Mouse (Mus musculus) myocyte (in vitro differentiated cells): ENCODE data around the gene Bglap2. TPM values are rescaled to one million over a fixed set of nuclear protein-coding genes. Genes with fewer than 3 reads are reported as not detected.

Source experiments
- H3K27me3 ChIP-seq: one replicate; pipeline ENCODE4 v1.6.1; 2011; ENCODE audit not compliant: control insufficient read depth, insufficient read depth, insufficient read length
- H3K36me3 ChIP-seq: one replicate; pipeline ENCODE4 v1.6.1; 2011; ENCODE audit not compliant: control insufficient read depth, insufficient read depth
- H3K4me2 ChIP-seq: one replicate; pipeline ENCODE4 v1.6.1; 2011; ENCODE audit warnings: low read depth, control low read depth
- H3K4me3 ChIP-seq: one replicate; pipeline ENCODE4 v1.5.1; 2011; ENCODE audit warnings: mild to moderate bottlenecking, control low read depth, moderate library complexity
- H3K79me2 ChIP-seq: one replicate; pipeline ENCODE4 v1.6.1; 2011; ENCODE audit not compliant: control insufficient read depth, insufficient read depth
- H3ac ChIP-seq: one replicate; pipeline ENCODE4 v1.6.1; 2011; ENCODE audit not compliant: control insufficient read depth, insufficient read length
- CEBPB ChIP-seq: IDR thresholded peaks from 2 replicates; pipeline ENCODE4 v1.6.1; 2011; ENCODE audit warnings: mild to moderate bottlenecking, moderate library complexity; ENCODE audit not compliant: poor library complexity, insufficient read depth, severe bottlenecking
- E2F4 ChIP-seq: IDR thresholded peaks from one replicate; pipeline ENCODE4 v1.6.1; 2011; ENCODE audit warnings: mild to moderate bottlenecking, control low read depth, moderate library complexity; ENCODE audit not compliant: insufficient read depth
- MAX ChIP-seq: IDR thresholded peaks from one replicate; pipeline ENCODE4 v1.6.1; 2011; ENCODE audit warnings: low read depth, mild to moderate bottlenecking, control low read depth
- MYOD1 ChIP-seq, 3 experiments: IDR thresholded peaks; one replicate each; pipeline ENCODE4 v1.6.1; 2011; ENCODE audit warnings: control low read depth in 2 of 3, low read depth in 2 of 3, mild to moderate bottlenecking in 2 of 3, moderate library complexity in 1 of 3; ENCODE audit not compliant: insufficient read length in 2 of 3, control insufficient read depth in 1 of 3
- MYOG ChIP-seq, 3 experiments: IDR thresholded peaks; one replicate each; pipeline ENCODE4 v1.6.1; 2011; ENCODE audit warnings: control low read depth in 2 of 3, low read depth in 2 of 3, mild to moderate bottlenecking in 2 of 3; ENCODE audit not compliant: insufficient read length in 2 of 3, control insufficient read depth in 1 of 3, insufficient read depth in 1 of 3
- POLR2A ChIP-seq: IDR thresholded peaks from one replicate; pipeline ENCODE4 v1.6.1; 2011; ENCODE audit warnings: low read depth, mild to moderate bottlenecking, control low read depth, moderate library complexity; ENCODE audit not compliant: insufficient read length
- POLR2AphosphoS2 ChIP-seq: IDR thresholded peaks from one replicate; pipeline ENCODE4 v1.6.1; 2011; ENCODE audit warnings: low read depth, control low read depth; ENCODE audit not compliant: insufficient read length
- REST ChIP-seq: IDR thresholded peaks from one replicate; pipeline ENCODE4 v1.6.1; 2011; ENCODE audit warnings: mild to moderate bottlenecking, control low read depth, moderate library complexity; ENCODE audit not compliant: insufficient read depth, insufficient read length
- SRF ChIP-seq: IDR thresholded peaks from one replicate; pipeline ENCODE4 v1.6.1; 2011; ENCODE audit warnings: low read depth; ENCODE audit not compliant: control insufficient read depth, insufficient read length
- TCF12 ChIP-seq: IDR thresholded peaks from one replicate; pipeline ENCODE4 v1.6.1; 2011; ENCODE audit warnings: mild to moderate bottlenecking, control low read depth; ENCODE audit not compliant: poor library complexity, insufficient read depth, severe bottlenecking
- TCF3 ChIP-seq: IDR thresholded peaks from one replicate; pipeline ENCODE4 v1.6.1; 2011; ENCODE audit warnings: low read depth, control low read depth; ENCODE audit not compliant: insufficient read length
- USF1 ChIP-seq: IDR thresholded peaks from one replicate; pipeline ENCODE4 v1.6.1; 2011; ENCODE audit warnings: low read depth, mild to moderate bottlenecking, control low read depth, moderate library complexity
- polyA plus RNA-seq: library from polyadenylated mRNA; unstranded; fragments of >200 nt; fragmentation: generic; extraction: Trizol; gene quantifications from one replicate; pipeline ENCODE4 v1.2.1, GENCODE M21; 2012; ENCODE audit warnings: missing spikeins

Gene Bglap2
- polyA plus RNA-seq, 1 experiment, result 6.6 TPM

GRCm38 (mm10) chr3:88334902-88335435 lies 43.5 kb downstream of the Bglap2 start:
- no peak for TF ChIP-seq MYOG (IDR thresholded peaks at IDR 0.05; ENCODE audit: control insufficient read depth in 1 of 3, insufficient read depth in 1 of 3, insufficient read length in 2 of 3, low read depth in 2 of 3)
- TF ChIP-seq TCF3, result no peak
- no peak for TF ChIP-seq USF1
- no peak for TF ChIP-seq SRF
- TF ChIP-seq MYOD1 (IDR thresholded peaks at IDR 0.05; ENCODE audit: control insufficient read depth in 1 of 3, insufficient read length in 2 of 3, low read depth in 2 of 3), result no peak
- no peak for TF ChIP-seq POLR2AphosphoS2
- TF ChIP-seq TCF12, result no peak

GRCm38 (mm10) chr3:88334029-88334658 lies 44.4 kb downstream of the Bglap2 start:
- Histone ChIP-seq H3K4me3 (peak overlapping the region; percentile 92), H3ac (no peak overlapping the region), H3K79me2 (peaks cover 39% of the 10 kb centered on the region), H3K36me3 (no peaks in the 10 kb centered on the region), H3K4me2 (no peak overlapping the region), H3K27me3 (no peaks in the 10 kb centered on the region)
- TF ChIP-seq TCF3, result no peak
- no peak for TF ChIP-seq POLR2A
- no peak for TF ChIP-seq MYOG (IDR thresholded peaks at IDR 0.05; ENCODE audit: control insufficient read depth in 1 of 3, insufficient read depth in 1 of 3, insufficient read length in 2 of 3, low read depth in 2 of 3)
- TF ChIP-seq MAX, result no peak

More at GRCm38 (mm10) chr3:88334902-88335435, 43.5 kb downstream of the Bglap2 start:
- Histone ChIP-seq H3K4me2 (peak overlapping the region; percentile 75), H3K36me3 (no peaks in the 10 kb centered on the region), H3ac (peak overlapping the region; percentile 69), H3K79me2 (peaks cover 47% of the 10 kb centered on the region), H3K27me3 (no peaks in the 10 kb centered on the region), H3K4me3 (peak overlapping the region; percentile 92)

- no peak for TF ChIP-seq CEBPB
- TF ChIP-seq E2F4, result no peak
- TF ChIP-seq REST, result no peak
- TF ChIP-seq TCF12, result no peak
- TF ChIP-seq USF1, result no peak
- no peak for TF ChIP-seq POLR2AphosphoS2
- TF ChIP-seq MYOG (IDR thresholded peaks at IDR 0.05; ENCODE audit: control insufficient read depth in 1 of 3, insufficient read depth in 1 of 3, insufficient read length in 2 of 3, low read depth in 2 of 3), result no peak
- TF ChIP-seq SRF, result no peak
- Histone ChIP-seq H3K79me2 (peaks cover 16% of the 10 kb centered on the region), H3K36me3 (peaks cover 6% of the 10 kb centered on the region), H3ac (no peak overlapping the region), H3K4me3 (no peak overlapping the region), H3K4me2 (no peak overlapping the region), H3K27me3 (no peaks in the 10 kb centered on the region)
These were observed 47.2 kb downstream of the Bglap2 start for GRCm38 (mm10) chr3:88331282-88331681.

- Histone ChIP-seq H3K4me3 (no peak overlapping the region), H3K4me2 (no peak overlapping the region), H3K79me2 (peaks cover 16% of the 10 kb centered on the region), H3K36me3 (peaks cover 6% of the 10 kb centered on the region), H3ac (no peak overlapping the region), H3K27me3 (no peaks in the 10 kb centered on the region)
- no peak for TF ChIP-seq TCF3
- TF ChIP-seq CEBPB, result no peak
- TF ChIP-seq TCF12, result no peak
- TF ChIP-seq SRF, result no peak
- TF ChIP-seq POLR2A, result no peak
- no peak for TF ChIP-seq REST
- TF ChIP-seq E2F4, result no peak
- TF ChIP-seq POLR2AphosphoS2, result no peak
- TF ChIP-seq USF1, result no peak
- TF ChIP-seq MYOG (IDR thresholded peaks at IDR 0.05; ENCODE audit: control insufficient read depth in 1 of 3, insufficient read depth in 1 of 3, insufficient read length in 2 of 3, low read depth in 2 of 3), result no peak
- no peak for TF ChIP-seq MYOD1 (IDR thresholded peaks at IDR 0.05; ENCODE audit: control insufficient read depth in 1 of 3, insufficient read length in 2 of 3, low read depth in 2 of 3)
- TF ChIP-seq MAX, result no peak
These were observed 49.5 kb downstream of the Bglap2 start for GRCm38 (mm10) chr3:88328956-88329355.

Other genes with a start within 250 kb of the Bglap2 start
- gene Mef2d, start 236.3 kb downstream of the Bglap2 start, polyA plus RNA-seq, result 121 TPM
- gene Rhbg, start 124.0 kb downstream of the Bglap2 start, polyA plus RNA-seq, result not detected
- gene Gm38392, start 91.5 kb downstream of the Bglap2 start, polyA plus RNA-seq, result 0.06 TPM
- gene Tsacc, start 81.7 kb downstream of the Bglap2 start, polyA plus RNA-seq, result 2.7 TPM
- gene Cct3, start 81.6 kb downstream of the Bglap2 start, polyA plus RNA-seq, result 409 TPM
- 171 TPM for gene Glmp, start 53.7 kb downstream of the Bglap2 start, polyA plus RNA-seq
- gene Tmem79, start 42.6 kb downstream of the Bglap2 start, polyA plus RNA-seq, result 2.3 TPM
- gene Smg5, start 42.4 kb downstream of the Bglap2 start, polyA plus RNA-seq, result 53.5 TPM
- not detected for gene Paqr6, start 14.1 kb downstream of the Bglap2 start, polyA plus RNA-seq
- gene Bglap3, start 6.0 kb downstream of the Bglap2 start, polyA plus RNA-seq, result 0.95 TPM
- 0.34 TPM for gene Bglap, start 5.8 kb upstream of the Bglap2 start, polyA plus RNA-seq
- gene Pmf1, start 31.6 kb upstream of the Bglap2 start, polyA plus RNA-seq, result 59.0 TPM
- gene Slc25a44, start 46.4 kb upstream of the Bglap2 start, polyA plus RNA-seq, result 19.3 TPM
- gene Sema4a, start 82.5 kb upstream of the Bglap2 start, polyA plus RNA-seq, result 0.35 TPM
- gene Lmna, start 131.3 kb upstream of the Bglap2 start, polyA plus RNA-seq, result 954 TPM
- gene Mex3a, start 153.7 kb upstream of the Bglap2 start, polyA plus RNA-seq, result 8.1 TPM
- gene Rab25, start 169.6 kb upstream of the Bglap2 start, polyA plus RNA-seq, result 0.13 TPM
- 165 TPM for gene Lamtor2, start 174.4 kb upstream of the Bglap2 start, polyA plus RNA-seq
- 44.9 TPM for gene Ubqln4, start 175.1 kb upstream of the Bglap2 start, polyA plus RNA-seq
- 294 TPM for gene Ssr2, start 197.2 kb upstream of the Bglap2 start, polyA plus RNA-seq
- gene Arhgef2, start 227.3 kb upstream of the Bglap2 start, polyA plus RNA-seq, result 361 TPM